Mouse (Mus musculus): Measurements from ENCODE around the gene Bzw2.

- TF ChIP-seq CTCF (IDR thresholded peaks at IDR 0.05; ENCODE audit: borderline replicate concordance, insufficient read depth, low read length) (no peak), POLR2A (IDR thresholded peaks at IDR 0.05; ENCODE audit: low read depth, low read length) (no peak)
These were observed 11.5 kb downstream of the Bzw2 start for GRCm38 (mm10) chr12:36146230-36147011.

All from embryonic fibroblast, embryonic 13.5 days (primary cell).